Mouse (Mus musculus): ENCODE measurements at regions not wholly inside any gene's neighbourhood (a gene's known extent, or its start where the extent isn't known, plus 50 kb on each side); places are given as distances from the start of the nearest gene placed in this dataset.
"Not testable (repeated sequence)": the region's sequence is repeated elsewhere in the genome, so short reads cannot be mapped to it uniquely, and the experiment has no call there.

- no peak for DNase-seq (ENCODE audit: low read depth, low spot score)
These were observed 157.6 kb downstream of the Gm906 start for GRCm38 (mm10) chr13:50092537-50092936.

- DNase-seq (ENCODE audit: low read depth, low spot score) = no peak
These were observed 185.3 kb downstream of the Gm906 start for GRCm38 (mm10) chr13:50064841-50065240.

GRCm38 (mm10) chr13:50064365-50064764, 185.7 kb downstream of the Gm906 start:
- not testable (repeated sequence) for DNase-seq (ENCODE audit: low read depth, low spot score)

- DNase-seq (ENCODE audit: low read depth, low spot score) = not testable (repeated sequence)
These were observed 190.4 kb downstream of the Gm906 start for GRCm38 (mm10) chr13:50059676-50060075.

- not testable (repeated sequence) for DNase-seq (ENCODE audit: low read depth, low spot score)
These were observed 191.1 kb downstream of the Gm906 start for GRCm38 (mm10) chr13:50059054-50059453.

- not testable (repeated sequence) for DNase-seq (ENCODE audit: low read depth, low spot score)
These were observed 198.4 kb downstream of the Gm906 start for GRCm38 (mm10) chr13:50051746-50052145.

GRCm38 (mm10) chr13:50051110-50051509, 199.0 kb downstream of the Gm906 start:
- DNase-seq (ENCODE audit: low read depth, low spot score) = not testable (repeated sequence)

GRCm38 (mm10) chr13:50031757-50032156, 218.4 kb downstream of the Gm906 start:
- no peak for DNase-seq (ENCODE audit: low read depth, low spot score)

- DNase-seq (ENCODE audit: low read depth, low spot score) = not testable (repeated sequence)
These were observed 208.9 kb upstream of the Gm30302 start for GRCm38 (mm10) chr13:50007730-50008129.

- not testable (repeated sequence) for DNase-seq (ENCODE audit: low read depth, low spot score)
These were observed 167.3 kb upstream of the Gm30302 start for GRCm38 (mm10) chr13:49966072-49966471.

GRCm38 (mm10) chr13:49957993-49958681, 159.3 kb upstream of the Gm30302 start:
- peak; percentile 26 for DNase-seq (ENCODE audit: low read depth, low spot score)

GRCm38 (mm10) chr13:49915781-49916180, 117.0 kb upstream of the Gm30302 start:
- DNase-seq (ENCODE audit: low read depth, low spot score) = no peak

Measured in 3T3-L1 (cell line).